Mouse (Mus musculus): ENCODE results near the gene Bsn. TPM values are rescaled to one million over a fixed set of nuclear protein-coding genes. Genes with fewer than 3 reads are reported as not detected.
"Not testable (repeated sequence)": the region's sequence is repeated elsewhere in the genome, so short reads cannot be mapped to it uniquely, and the experiment has no call there.

Gene Bsn
- polyA plus RNA-seq, 1 experiment from 2014 or later, result 4.1 TPM

GRCm38 (mm10) chr9:108141387-108141786 lies 48.8 kb downstream of the Bsn start:
- WGBS, result 88% methylated on average over 10 of the region's 10 CpGs
- H3K27me3 ChIP-seq (replicated peaks; ENCODE audit: control insufficient read depth, insufficient read depth, low read length), result no peaks in the 10 kb centered on the region
- DNase-seq (ENCODE audit: low spot score), result no peak
- no peaks in the 10 kb centered on the region for H3K36me3 ChIP-seq (ENCODE audit: control insufficient read depth, insufficient read depth, low read length)
- no peak overlapping the region for H3K4me3 ChIP-seq (ENCODE audit: low read depth, low read length)
- no peak overlapping the region for H3K4me2 ChIP-seq (ENCODE audit: low read length)
- H3K9ac ChIP-seq (ENCODE audit: low read length), result no peak overlapping the region
- 0 out of 2 replicates have a peak, but pooled peaks cover 7% of the 10 kb centered on the region for H3K4me1 ChIP-seq (replicated peaks; ENCODE audit: control insufficient read depth, insufficient read depth, low read length)
- no peak overlapping the region for H3K27ac ChIP-seq (ENCODE audit: low read depth)
- no peak for ATAC-seq (replicated peaks; ENCODE audit: low FRiP score, low TSS enrichment, low read depth)
- no peaks in the 10 kb centered on the region for H3K9me3 ChIP-seq (ENCODE audit: control insufficient read depth, low read length)

- Histone ChIP-seq H3K9ac (ENCODE audit: low read length) (no peak overlapping the region), H3K4me1 (replicated peaks; ENCODE audit: control insufficient read depth, insufficient read depth, low read length) (0 out of 2 replicates have a peak, but pooled peaks cover 7% of the 10 kb centered on the region), H3K9me3 (ENCODE audit: control insufficient read depth, low read length) (no peaks in the 10 kb centered on the region), H3K36me3 (ENCODE audit: control insufficient read depth, insufficient read depth, low read length) (no peaks in the 10 kb centered on the region), H3K27me3 (replicated peaks; ENCODE audit: control insufficient read depth, insufficient read depth, low read length) (no peaks in the 10 kb centered on the region), H3K4me3 (ENCODE audit: low read depth, low read length) (no peak overlapping the region), H3K4me2 (ENCODE audit: low read length) (no peak overlapping the region), H3K27ac (ENCODE audit: low read depth) (no peak overlapping the region)
- no peak for DNase-seq (ENCODE audit: low spot score)
- 76% methylated on average over 7 of the region's 7 CpGs for WGBS
- no peak for ATAC-seq (replicated peaks; ENCODE audit: low FRiP score, low TSS enrichment, low read depth)
Measured at GRCm38 (mm10) chr9:108139963-108140695, 50.1 kb downstream of the Bsn start.

- no peak for ATAC-seq (replicated peaks; ENCODE audit: low FRiP score, low TSS enrichment, low read depth)
Measured at GRCm38 (mm10) chr9:108139169-108139962, 50.8 kb downstream of the Bsn start.

GRCm38 (mm10) chr9:108138118-108138517 lies 52.1 kb downstream of the Bsn start:
- no peaks in the 10 kb centered on the region for H3K9me3 ChIP-seq (ENCODE audit: control insufficient read depth, low read length)
- WGBS, result 75% methylated on average over 6 of the region's 6 CpGs
- H3K4me3 ChIP-seq (ENCODE audit: low read depth, low read length), result no peak overlapping the region
- DNase-seq (ENCODE audit: low spot score), result no peak
- H3K36me3 ChIP-seq (ENCODE audit: control insufficient read depth, insufficient read depth, low read length), result no peaks in the 10 kb centered on the region
- H3K4me2 ChIP-seq (ENCODE audit: low read length), result no peak overlapping the region
- 0 out of 2 replicates have a peak, but pooled peaks cover 7% of the 10 kb centered on the region for H3K4me1 ChIP-seq (replicated peaks; ENCODE audit: control insufficient read depth, insufficient read depth, low read length)
- no peaks in the 10 kb centered on the region for H3K27me3 ChIP-seq (replicated peaks; ENCODE audit: control insufficient read depth, insufficient read depth, low read length)
- no peak for ATAC-seq (replicated peaks; ENCODE audit: low FRiP score, low TSS enrichment, low read depth)
- no peak overlapping the region for H3K27ac ChIP-seq (ENCODE audit: low read depth)
- no peak overlapping the region for H3K9ac ChIP-seq (ENCODE audit: low read length)

More at GRCm38 (mm10) chr9:108139169-108139962, 50.8 kb downstream of the Bsn start:
- Histone ChIP-seq H3K4me3 (ENCODE audit: low read depth, low read length) (no peak overlapping the region), H3K4me1 (replicated peaks; ENCODE audit: control insufficient read depth, insufficient read depth, low read length) (0 out of 2 replicates have a peak, but pooled peaks cover 7% of the 10 kb centered on the region), H3K4me2 (ENCODE audit: low read length) (no peak overlapping the region), H3K9me3 (ENCODE audit: control insufficient read depth, low read length) (no peaks in the 10 kb centered on the region), H3K27ac (ENCODE audit: low read depth) (no peak overlapping the region), H3K27me3 (replicated peaks; ENCODE audit: control insufficient read depth, insufficient read depth, low read length) (no peaks in the 10 kb centered on the region), H3K36me3 (ENCODE audit: control insufficient read depth, insufficient read depth, low read length) (no peaks in the 10 kb centered on the region), H3K9ac (ENCODE audit: low read length) (no peak overlapping the region)
- no peak for DNase-seq (ENCODE audit: low spot score)
- WGBS, result 83% methylated on average over 17 of the region's 17 CpGs

GRCm38 (mm10) chr9:108137523-108137922 lies 52.7 kb downstream of the Bsn start:
- WGBS, result 25% methylated on average over 17 of the region's 17 CpGs
- H3K27me3 ChIP-seq (replicated peaks; ENCODE audit: control insufficient read depth, insufficient read depth, low read length), result no peaks in the 10 kb centered on the region
- no peak overlapping the region for H3K9ac ChIP-seq (ENCODE audit: low read length)
- no peak overlapping the region for H3K4me2 ChIP-seq (ENCODE audit: low read length)
- H3K36me3 ChIP-seq (ENCODE audit: control insufficient read depth, insufficient read depth, low read length), result no peaks in the 10 kb centered on the region
- no peak overlapping the region for H3K27ac ChIP-seq (ENCODE audit: low read depth)
- peak; percentile 68 for ATAC-seq (replicated peaks; ENCODE audit: low FRiP score, low TSS enrichment, low read depth)
- no peak overlapping the region for H3K4me3 ChIP-seq (ENCODE audit: low read depth, low read length)
- H3K9me3 ChIP-seq (ENCODE audit: control insufficient read depth, low read length), result no peaks in the 10 kb centered on the region
- 0 out of 2 replicates have a peak, but pooled peaks cover 7% of the 10 kb centered on the region for H3K4me1 ChIP-seq (replicated peaks; ENCODE audit: control insufficient read depth, insufficient read depth, low read length)
- DNase-seq (ENCODE audit: low spot score), result no peak

GRCm38 (mm10) chr9:108136930-108137462 lies 53.2 kb downstream of the Bsn start:
- no peak for DNase-seq (ENCODE audit: low spot score)
- WGBS, result 77% methylated on average over 6 of the region's 6 CpGs
- H3K36me3 ChIP-seq (ENCODE audit: control insufficient read depth, insufficient read depth, low read length), result no peaks in the 10 kb centered on the region
- no peak overlapping the region for H3K27ac ChIP-seq (ENCODE audit: low read depth)
- no peaks in the 10 kb centered on the region for H3K9me3 ChIP-seq (ENCODE audit: control insufficient read depth, low read length)
- peak; percentile 23; the same call in 1 of the 2 replicates for ATAC-seq (replicated peaks; ENCODE audit: low FRiP score, low TSS enrichment, low read depth)
- no peak overlapping the region for H3K4me3 ChIP-seq (ENCODE audit: low read depth, low read length)
- H3K4me1 ChIP-seq (replicated peaks; ENCODE audit: control insufficient read depth, insufficient read depth, low read length), result 0 out of 2 replicates have a peak, but pooled peaks cover 7% of the 10 kb centered on the region
- H3K4me2 ChIP-seq (ENCODE audit: low read length), result no peak overlapping the region
- no peaks in the 10 kb centered on the region for H3K27me3 ChIP-seq (replicated peaks; ENCODE audit: control insufficient read depth, insufficient read depth, low read length)
- no peak overlapping the region for H3K9ac ChIP-seq (ENCODE audit: low read length)

GRCm38 (mm10) chr9:108136225-108136624 lies 54.0 kb downstream of the Bsn start:
- H3K27me3 ChIP-seq (replicated peaks; ENCODE audit: control insufficient read depth, insufficient read depth, low read length), result no peaks in the 10 kb centered on the region
- no peak overlapping the region for H3K4me2 ChIP-seq (ENCODE audit: low read length)
- H3K9me3 ChIP-seq (ENCODE audit: control insufficient read depth, low read length), result no peaks in the 10 kb centered on the region
- H3K9ac ChIP-seq (ENCODE audit: low read length), result no peak overlapping the region
- ATAC-seq (replicated peaks; ENCODE audit: low FRiP score, low TSS enrichment, low read depth) (no peak), DNase-seq (ENCODE audit: low spot score) (peak; percentile 67)
- H3K27ac ChIP-seq (ENCODE audit: low read depth), result no peak overlapping the region
- H3K36me3 ChIP-seq (ENCODE audit: control insufficient read depth, insufficient read depth, low read length), result no peaks in the 10 kb centered on the region
- WGBS, result 32% methylated on average over 1 of the region's 1 CpGs
- no peak overlapping the region for H3K4me3 ChIP-seq (ENCODE audit: low read depth, low read length)
- H3K4me1 ChIP-seq (replicated peaks; ENCODE audit: control insufficient read depth, insufficient read depth, low read length), result 0 out of 2 replicates have a peak, but pooled peaks cover 7% of the 10 kb centered on the region

GRCm38 (mm10) chr9:108135679-108136078 lies 54.5 kb downstream of the Bsn start:
- not testable (repeated sequence) for ATAC-seq (replicated peaks; ENCODE audit: low FRiP score, low TSS enrichment, low read depth); H3K4me2 ChIP-seq (ENCODE audit: low read length)
- WGBS, result 94% methylated on average over 3 of the region's 3 CpGs

More at GRCm38 (mm10) chr9:108135679-108136078, 54.5 kb downstream of the Bsn start:
- not testable (repeated sequence) for H3K27me3 ChIP-seq (replicated peaks; ENCODE audit: control insufficient read depth, insufficient read depth, low read length); H3K4me3 ChIP-seq (ENCODE audit: low read depth, low read length); H3K9me3 ChIP-seq (ENCODE audit: control insufficient read depth, low read length); H3K27ac ChIP-seq (ENCODE audit: low read depth); H3K4me1 ChIP-seq (replicated peaks; ENCODE audit: control insufficient read depth, insufficient read depth, low read length); DNase-seq (ENCODE audit: low spot score); H3K36me3 ChIP-seq (ENCODE audit: control insufficient read depth, insufficient read depth, low read length); H3K9ac ChIP-seq (ENCODE audit: low read length)
